Mouse (Mus musculus): ENCODE data around the gene Hdhd3. TPM values are rescaled to one million over a fixed set of nuclear protein-coding genes. Genes with fewer than 3 reads are reported as not detected.
"Not testable (repeated sequence)": the region's sequence is repeated elsewhere in the genome, so short reads cannot be mapped to it uniquely, and the experiment has no call there.

Gene Hdhd3
- total RNA-seq, 2 experiments from 2014 or later = 6.1 to 6.4 TPM

- no peak for DNase-seq
- intact Hi-C loops (cut with DNase I) = no loop called here
Observed at GRCm38 (mm10) chr4:62480709-62481605, 22.3 kb downstream of the Hdhd3 start.

DNA sequence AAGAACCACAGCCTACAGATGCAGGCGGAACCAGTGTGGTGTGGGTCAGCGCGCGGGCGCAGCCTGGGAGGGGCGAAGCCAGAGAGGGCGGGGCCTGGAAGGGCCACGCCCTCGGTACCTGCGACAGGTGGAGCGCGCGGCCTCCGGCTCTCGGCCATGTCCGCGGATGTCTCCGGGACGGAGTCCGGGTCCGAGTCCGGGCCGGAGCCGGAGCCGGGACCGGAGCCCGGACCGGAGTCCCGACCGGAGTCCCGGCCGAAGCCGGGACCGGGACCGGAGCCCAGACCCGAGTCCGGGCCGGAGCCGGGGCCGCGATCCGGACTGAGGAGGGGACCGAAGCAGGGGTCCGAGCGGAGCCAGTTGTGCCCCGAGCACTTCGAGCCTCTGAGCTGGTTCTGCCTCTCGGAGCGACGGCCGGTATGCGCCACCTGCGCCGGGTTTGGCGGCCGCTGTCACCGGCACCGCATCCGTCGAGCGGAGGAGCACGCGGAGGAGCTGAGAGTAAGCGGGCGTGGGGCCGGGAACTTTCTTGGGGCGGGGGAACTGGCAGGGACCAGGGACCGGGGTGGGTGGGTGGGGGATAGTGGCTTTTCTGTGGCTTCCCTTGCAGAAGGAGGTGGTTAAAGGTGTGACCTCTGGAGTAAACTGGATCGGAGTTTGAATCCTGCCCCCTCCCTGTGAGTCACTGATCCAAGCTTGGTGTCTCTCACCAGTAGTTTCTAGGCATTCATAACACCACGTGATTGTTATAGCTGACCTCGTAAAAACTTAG is 23.1 kb downstream of the Hdhd3 start, which contains the start of gene Bspry:
Gene Bspry (plus strand): TSS at position 117 of the 772 bp plus-strand sequence.
- peak in 1 of 2 experiments; percentile 27 for DNase-seq

DNA sequence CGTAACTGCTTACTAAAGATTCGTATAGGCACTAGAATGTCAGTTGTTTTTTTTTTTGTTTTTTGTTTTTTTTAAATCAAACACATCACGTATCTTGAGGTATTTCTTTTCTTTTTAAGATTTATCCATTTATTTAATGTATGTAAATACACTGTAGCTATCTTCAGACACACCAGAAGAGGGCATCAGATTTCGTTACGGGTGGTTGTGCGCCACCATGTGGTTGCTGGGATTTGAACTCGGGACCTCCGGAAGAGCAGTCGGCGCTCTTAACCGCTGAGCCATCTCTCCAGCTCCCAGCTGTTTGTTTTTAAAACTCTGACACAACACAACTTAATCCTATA is 23.7 kb downstream of the Hdhd3 start:
- intact Hi-C loops (cut with DNase I); DNase-seq: not testable (repeated sequence)

More for the DNA sequence above, 23.1 kb downstream of the Hdhd3 start, which contains the start of gene Bspry:
- intact Hi-C loops (cut with DNase I) = no loop called here

DNA sequence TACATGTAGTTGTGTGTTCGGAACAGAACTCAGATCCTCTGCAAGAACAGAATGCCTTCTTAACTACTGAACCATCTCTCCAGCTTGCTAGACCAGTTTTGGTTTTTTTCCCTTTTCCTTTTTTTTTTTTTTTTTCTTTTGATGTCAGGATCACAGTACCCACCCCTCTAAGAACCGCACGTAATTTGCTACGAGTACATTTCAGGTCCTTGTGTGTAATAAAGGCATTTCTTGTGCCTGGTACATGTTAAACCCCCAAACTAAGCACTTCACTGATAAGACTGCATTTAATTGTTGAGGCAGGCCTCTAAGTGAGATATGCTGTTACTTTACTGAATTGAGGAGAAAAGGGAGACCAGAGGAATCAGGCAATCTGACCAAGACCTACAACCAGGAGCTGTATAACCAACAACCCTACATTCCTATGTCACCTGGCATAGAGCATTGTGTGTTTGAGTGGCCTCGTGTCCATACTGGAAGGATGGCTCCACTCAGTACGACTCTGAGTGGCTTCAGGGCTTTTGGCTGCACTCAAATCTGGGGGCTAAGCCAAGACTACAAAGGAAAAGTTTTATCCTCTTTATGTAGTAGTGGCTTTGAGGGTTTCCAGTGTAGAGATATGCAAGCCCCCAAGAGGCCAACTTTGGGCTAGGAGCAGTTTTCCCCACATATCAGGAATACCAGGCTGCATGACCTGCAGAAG is 25.6 kb downstream of the Hdhd3 start:
- intact Hi-C loops (cut with DNase I) = no loop called here
- no peak for DNase-seq

DNA sequence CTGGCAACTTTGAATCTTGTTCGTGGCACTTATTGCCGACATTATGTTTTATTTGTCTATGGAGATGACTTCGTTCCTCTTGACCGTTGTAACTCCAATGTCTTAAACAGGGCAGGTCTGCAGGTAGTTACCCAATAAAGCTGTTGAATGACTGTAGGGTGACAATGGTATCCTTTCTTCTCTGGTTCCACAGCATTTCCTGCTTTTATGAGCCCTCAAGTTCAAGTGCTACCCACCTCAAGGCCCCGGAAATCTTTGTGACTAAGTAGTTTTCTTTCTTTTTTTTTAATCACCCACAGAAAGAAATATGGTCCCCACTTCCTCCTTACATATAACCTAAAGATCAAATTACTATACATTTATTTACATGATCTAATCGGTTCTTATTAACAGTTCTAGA is 27.5 kb downstream of the Hdhd3 start:
- DNase-seq = no peak
- intact Hi-C loops (cut with DNase I) = no loop called here

DNA sequence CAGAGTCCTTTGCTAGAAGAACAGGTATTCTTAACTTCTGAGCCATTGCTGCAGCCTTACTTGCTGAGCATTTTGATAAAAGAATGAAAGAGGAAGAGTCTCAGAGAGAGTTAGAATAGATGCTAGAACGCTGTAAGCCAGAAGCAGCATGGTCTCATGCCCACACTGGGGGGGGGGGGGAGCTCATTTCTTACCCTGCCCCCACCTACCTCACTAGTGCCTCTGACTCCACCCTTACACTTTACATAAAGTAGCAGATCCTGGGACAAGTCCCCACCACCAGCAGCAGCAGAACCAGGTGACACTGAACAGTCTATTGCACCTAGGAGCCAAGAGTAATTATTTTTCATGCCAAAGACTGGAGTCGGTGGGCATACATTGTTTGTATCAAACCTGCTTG is 28.1 kb downstream of the Hdhd3 start:
- intact Hi-C loops (cut with DNase I) = no loop called here
- DNase-seq = no peak

- intact Hi-C loops (cut with DNase I) = no loop called here
- no peak for DNase-seq
Observed at GRCm38 (mm10) chr4:62472071-62472470, 31.2 kb downstream of the Hdhd3 start.

- peak; percentile 76 to 86 for DNase-seq
- intact Hi-C loops (cut with DNase I) = no loop called here
Observed at GRCm38 (mm10) chr4:62470598-62471051, 32.6 kb downstream of the Hdhd3 start, which contains the start of gene Wdr31. Wdr31 (minus strand) TSS chr4:62470896.

GRCm38 (mm10) chr4:62468158-62468557 is 35.1 kb downstream of the Hdhd3 start:
- intact Hi-C loops (cut with DNase I) = no loop called here
- no peak for DNase-seq

- no peak for DNase-seq
- intact Hi-C loops (cut with DNase I) = no loop called here
Observed at GRCm38 (mm10) chr4:62463124-62463523, 40.1 kb downstream of the Hdhd3 start.

DNA sequence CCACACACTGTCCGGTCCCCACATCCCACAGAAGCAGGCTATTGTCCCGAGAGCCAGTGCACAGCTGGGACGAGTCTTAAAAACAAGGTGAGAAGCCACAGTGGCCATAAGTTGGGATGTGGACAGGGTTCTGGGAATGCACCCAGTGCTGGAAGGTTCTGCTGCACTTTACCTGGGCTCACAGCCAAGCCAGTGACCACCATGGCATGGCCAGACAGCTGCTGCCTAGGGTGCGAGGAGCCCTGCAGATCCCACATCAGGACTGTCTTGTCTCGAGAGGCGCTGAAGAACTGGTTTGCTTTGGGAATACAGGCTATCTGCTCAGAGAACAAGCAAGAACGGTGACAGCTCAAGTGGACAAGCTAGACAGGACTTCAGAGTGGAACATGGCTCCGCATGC is 42.9 kb downstream of the Hdhd3 start:
- intact Hi-C loops (cut with DNase I) = no loop called here
- no peak for DNase-seq

DNA sequence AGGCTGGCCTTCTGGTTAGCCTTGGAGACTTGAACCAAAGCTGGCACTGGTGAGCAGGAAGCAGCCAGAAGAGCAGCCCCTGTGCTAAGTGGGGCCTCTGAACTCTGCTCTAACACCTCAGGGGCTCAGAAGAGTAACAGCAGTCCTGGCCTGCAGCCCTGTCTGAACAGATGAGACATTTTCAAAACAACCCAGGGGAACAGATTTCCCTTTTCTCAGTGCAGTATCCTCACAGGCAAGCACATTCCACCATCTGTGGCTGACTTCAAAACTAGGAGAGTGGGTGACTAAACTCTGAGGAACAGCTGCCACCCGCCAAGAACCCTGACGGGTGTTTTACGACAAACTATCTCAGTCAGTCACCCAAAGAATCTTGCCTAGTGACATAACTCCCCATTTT is 44.2 kb downstream of the Hdhd3 start:
- intact Hi-C loops (cut with DNase I) = loop anchor here (5.0 kb wide), 2 partner anchors 48 to 303 kb away; no protein-coding TSS in a partner anchor
- no peak for DNase-seq

GRCm38 (mm10) chr4:62454995-62455394 is 48.3 kb downstream of the Hdhd3 start:
- intact Hi-C loops (cut with DNase I) = loop anchor here (5.0 kb wide), 2 partner anchors 52 to 307 kb away; no protein-coding TSS in a partner anchor

More at GRCm38 (mm10) chr4:62454995-62455394, 48.3 kb downstream of the Hdhd3 start:
- DNase-seq = peak; percentile 41 to 69

Other genes starting within 250 kb of the Hdhd3 start
- gene Slc31a2, start 240.9 kb downstream of the Hdhd3 start, total RNA-seq (2021) = 10 to 100 TPM; 12.5 to 13.4 TPM
- gene Fkbp15, start 142.9 kb downstream of the Hdhd3 start, total RNA-seq (2021) = 10 to 100 TPM; 25.5 to 25.8 TPM
- 10 to 100 TPM; 31.3 to 31.8 TPM for gene Slc31a1, start 142.7 kb downstream of the Hdhd3 start, total RNA-seq (2021)
- 10 to 100 TPM; 47.3 to 58.5 TPM for gene Cdc26, start 94.8 kb downstream of the Hdhd3 start, total RNA-seq (2021)
- gene Prpf4, start 94.7 kb downstream of the Hdhd3 start, total RNA-seq (2021) = 10 to 100 TPM; 10.9 to 11.5 TPM
- gene Rnf183, start 68.2 kb downstream of the Hdhd3 start, total RNA-seq (2021) = not detected
- gene Wdr31, start 32.6 kb downstream of the Hdhd3 start, total RNA-seq (2021) = 1 to 10 TPM in 1 of 2 experiments, under 1 TPM in 1; 0.89 to 1.0 TPM
- under 1 TPM in 1 of 2 experiments, not detected in 1; 0.19 TPM for gene Bspry, start 23.4 kb downstream of the Hdhd3 start, total RNA-seq (2021)
- gene Alad, start 16.5 kb upstream of the Hdhd3 start, total RNA-seq (2021) = 10 to 100 TPM; 61.1 to 65.2 TPM
- 10 to 100 TPM; 23.4 to 24.4 TPM for gene Pole3, start 21.6 kb upstream of the Hdhd3 start, total RNA-seq (2021)
- under 1 TPM; 0.22 to 0.34 TPM for gene 4933430I17Rik, start 21.9 kb upstream of the Hdhd3 start, total RNA-seq (2021)
- 10 to 100 TPM; 51.1 to 60.0 TPM for gene Rgs3, start 56.4 kb upstream of the Hdhd3 start, total RNA-seq (2021)